Mouse (Mus musculus) heart, postnatal 0 days (tissue): ENCODE measurements at regions not wholly inside any gene's neighbourhood (a gene's known extent, or its start where the extent isn't known, plus 50 kb on each side); places are given as distances from the start of the nearest gene placed in this dataset.

Experiments
- ATAC-seq: fragments of 200-750 bp; cut with Nextera tagmentation; 2 replicates; pipeline ENCODE4 v1.8.0; 2017; ENCODE audit warnings: low read depth, moderate number of reproducible peaks, moderate library complexity; ENCODE audit not compliant: insufficient read depth
- DNase-seq: peaks from one replicate; pipeline ENCODE4 v3.0.0-alpha.2; 2016; ENCODE audit warnings: low spot score
- H3K27ac ChIP-seq: fragments of 300-500 bp; sonication (generic); 2 replicates; pipeline ENCODE4 v1.5.1; 2014; ENCODE audit warnings: low read depth, mild to moderate bottlenecking
- H3K27me3 ChIP-seq: fragments of 300-500 bp; sonication (generic); 2 replicates; pipeline ENCODE4 v1.6.1; 2014; ENCODE audit warnings: low read length, mixed read lengths; ENCODE audit not compliant: control insufficient read depth, insufficient read depth
- H3K36me3 ChIP-seq: fragments of 300-500 bp; sonication (generic); replicated peaks from 2 replicates; pipeline ENCODE4 v1.6.1; 2014; ENCODE audit warnings: low read length, mixed read lengths; ENCODE audit not compliant: control insufficient read depth, insufficient read depth
- H3K4me1 ChIP-seq: fragments of 300-500 bp; sonication (generic); 2 replicates; pipeline ENCODE4 v1.6.1; 2014; ENCODE audit warnings: antibody characterized with exemption; ENCODE audit not compliant: control insufficient read depth, insufficient read depth
- H3K4me2 ChIP-seq: fragments of 300-500 bp; sonication (generic); 2 replicates; pipeline ENCODE4 v1.6.1; 2014; ENCODE audit warnings: low read depth, mild to moderate bottlenecking, low read length, moderate library complexity
- H3K4me3 ChIP-seq: fragments of 300-500 bp; sonication (generic); 2 replicates; pipeline ENCODE4 v1.5.1; 2014; ENCODE audit warnings: low read depth, low read length
- H3K9ac ChIP-seq: fragments of 300-500 bp; sonication (generic); replicated peaks from 2 replicates; pipeline ENCODE4 v1.6.1; 2014; ENCODE audit warnings: low read depth, low read length, mixed read lengths
- H3K9me3 ChIP-seq: fragments of 300-500 bp; sonication (generic); replicated peaks from 2 replicates; pipeline ENCODE4 v1.6.1; 2016; ENCODE audit warnings: low read length; ENCODE audit not compliant: control insufficient read depth
- CTCF ChIP-seq: IDR thresholded peaks from 2 replicates; pipeline ENCODE4 v1.5.1; 2016; ENCODE audit warnings: antibody characterized with exemption, control low read depth, low read depth
- EP300 ChIP-seq: IDR thresholded peaks from 2 replicates; pipeline ENCODE4 v1.6.1; 2016; ENCODE audit warnings: antibody characterized with exemption, low read depth
- WGBS: fragments of 180-500 bp; shearing (Covaris S2); extraction: QIAGEN DNeasy Blood & Tissue Kit; methylation state at CpG from one replicate; pipeline ENCODE4 v1.1.7; 2014; 5-methylcytosine and 5-hydroxymethylcytosine counted together

DNA sequence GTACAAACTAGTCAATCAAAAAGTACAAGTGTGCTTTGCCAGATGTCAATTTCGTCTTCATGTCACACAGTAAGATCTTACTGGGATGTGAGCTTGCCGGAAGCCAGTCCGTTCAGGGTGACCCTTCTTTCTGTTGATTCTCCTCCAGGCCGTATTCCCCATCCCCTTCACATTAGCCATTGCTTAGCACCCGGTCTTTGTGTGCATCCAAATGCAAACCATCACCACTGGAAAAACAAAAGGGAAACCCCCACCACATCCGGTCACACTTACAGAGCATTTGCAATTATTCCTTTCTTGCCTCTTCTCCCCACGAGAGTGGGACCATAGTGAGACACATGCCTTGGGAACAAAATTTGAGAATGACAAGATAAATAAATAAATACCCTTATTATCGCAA lies 616.2 kb upstream of the Gm10131 start:
- DNase-seq (no peak), ATAC-seq (no peak)
- no peak overlapping the region for H3K27ac ChIP-seq
- WGBS = 74% methylated on average over 8 of the region's 8 CpGs
- no peak overlapping the region for H3K4me2 ChIP-seq
- H3K36me3 ChIP-seq = no peaks in the 10 kb centered on the region
- H3K4me3 ChIP-seq = no peak overlapping the region
- H3K9ac ChIP-seq = no peak overlapping the region
- no peaks in the 10 kb centered on the region for H3K9me3 ChIP-seq
- no peaks in the 10 kb centered on the region for H3K4me1 ChIP-seq
- H3K27me3 ChIP-seq = peaks cover 9% of the 10 kb centered on the region; the same call in 1 of the 2 replicates
- TF ChIP-seq CTCF = no peak
- no peak for TF ChIP-seq EP300

DNA sequence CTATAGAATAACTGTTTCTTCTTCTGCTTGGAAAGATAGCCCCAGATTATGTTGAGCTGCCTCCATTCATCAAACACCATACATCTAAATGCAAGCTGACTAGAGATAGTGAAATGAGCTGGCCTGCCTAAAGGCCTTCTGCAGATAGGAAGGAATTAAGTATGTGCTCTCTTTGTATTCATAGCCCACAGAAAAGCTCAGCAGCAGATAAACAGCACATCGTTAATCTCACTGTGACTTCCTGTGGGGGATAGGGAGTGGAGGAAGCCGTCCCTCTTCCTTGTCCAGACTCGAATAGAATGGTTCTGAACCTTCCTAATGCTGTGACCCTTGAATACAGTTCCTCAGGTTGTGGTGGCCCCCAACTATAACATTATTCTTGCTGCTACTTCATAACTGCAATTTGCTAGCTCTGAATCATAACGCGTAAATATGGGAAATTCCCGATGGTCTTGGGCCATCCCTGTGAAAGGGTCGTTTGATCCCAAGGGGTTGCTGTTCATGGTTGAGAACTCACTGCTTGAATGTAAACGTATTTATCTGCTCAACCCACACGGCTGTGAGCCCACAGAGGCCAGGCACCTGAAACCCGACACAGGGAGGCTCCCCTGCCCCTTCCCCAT lies 614.7 kb upstream of the Gm10131 start:
- WGBS = 48% methylated on average over 10 of the region's 10 CpGs
- Histone ChIP-seq H3K9ac (no peak overlapping the region), H3K4me2 (no peak overlapping the region), H3K36me3 (no peaks in the 10 kb centered on the region), H3K27me3 (peaks cover 6% of the 10 kb centered on the region; the same call in 1 of the 2 replicates), H3K9me3 (no peaks in the 10 kb centered on the region), H3K4me1 (no peaks in the 10 kb centered on the region), H3K27ac (no peak overlapping the region), H3K4me3 (no peak overlapping the region)
- no peak for TF ChIP-seq CTCF
- DNase-seq (no peak), ATAC-seq (no peak)

DNA sequence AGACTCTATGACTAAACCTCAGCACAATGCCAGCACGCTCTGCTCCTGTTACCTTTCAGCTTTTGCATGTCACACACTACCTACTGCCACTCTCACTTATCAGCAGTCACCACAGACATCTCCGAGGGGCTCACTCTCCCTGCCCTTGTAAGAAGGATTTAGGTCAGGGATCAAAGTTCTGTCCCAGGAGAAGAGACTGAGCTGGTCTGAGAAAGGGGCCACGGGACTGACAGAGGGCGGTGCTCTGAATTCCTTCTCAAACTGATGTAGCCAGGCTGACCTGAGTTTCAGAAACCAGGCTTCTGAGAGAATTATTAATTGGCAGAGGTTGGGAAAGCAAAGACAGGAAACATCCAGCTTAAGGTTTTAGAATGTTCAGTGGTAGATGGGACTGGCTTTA lies 614.0 kb upstream of the Gm10131 start:
- 34% methylated on average over 4 of the region's 4 CpGs for whole genome bisulfite sequencing
- Histone ChIP-seq H3K4me1 (no peaks in the 10 kb centered on the region), H3K27ac (no peak overlapping the region), H3K36me3 (no peaks in the 10 kb centered on the region), H3K9ac (no peak overlapping the region), H3K27me3 (no peaks in the 10 kb centered on the region), H3K9me3 (no peaks in the 10 kb centered on the region), H3K4me3 (no peak overlapping the region), H3K4me2 (no peak overlapping the region)
- no peak for DNase-seq
- TF ChIP-seq EP300 (no peak), CTCF (no peak)
- ATAC-seq = no peak

DNA sequence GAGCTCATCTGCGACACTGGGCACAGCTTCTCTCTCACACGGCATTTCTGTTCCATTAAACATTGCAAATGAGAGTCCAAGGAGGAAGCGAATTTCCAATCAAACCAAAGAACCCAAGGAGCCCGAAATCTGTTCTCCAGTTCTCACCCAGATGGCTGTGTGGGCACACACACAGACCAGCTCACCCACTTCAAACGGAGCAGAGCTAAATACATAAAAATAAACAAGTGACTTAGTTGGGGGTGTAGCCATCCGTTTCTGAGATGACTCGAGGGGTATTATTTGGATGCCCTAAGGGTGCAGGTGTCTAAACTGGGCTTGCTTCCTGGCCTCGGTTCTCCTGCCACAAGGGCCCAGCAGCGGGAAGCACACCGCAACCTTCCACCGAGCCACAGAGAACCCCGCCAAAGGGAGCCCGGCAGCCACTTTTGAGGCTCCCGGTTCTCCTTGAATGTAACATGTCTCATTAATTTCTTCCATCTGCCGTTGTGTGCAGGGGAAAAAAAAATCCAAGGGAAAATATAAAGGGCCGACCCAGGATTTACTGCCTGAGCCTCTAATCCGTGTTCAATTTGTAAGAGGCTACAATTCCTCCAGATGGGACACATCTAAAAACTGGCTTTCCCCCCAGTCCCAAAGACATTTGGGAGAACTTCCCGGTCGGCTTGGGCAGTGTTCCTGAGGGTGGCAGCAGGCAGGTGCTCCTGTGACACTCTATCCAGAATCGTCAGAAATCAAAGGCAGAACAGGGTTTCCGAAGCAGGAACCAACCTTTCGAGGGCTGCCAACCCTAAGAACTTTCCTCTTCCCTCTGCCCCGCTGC lies 598.6 kb upstream of the Gm10131 start:
- WGBS = 86% methylated on average over 23 of the region's 23 CpGs
- no peak overlapping the region for H3K27ac ChIP-seq

DNA sequence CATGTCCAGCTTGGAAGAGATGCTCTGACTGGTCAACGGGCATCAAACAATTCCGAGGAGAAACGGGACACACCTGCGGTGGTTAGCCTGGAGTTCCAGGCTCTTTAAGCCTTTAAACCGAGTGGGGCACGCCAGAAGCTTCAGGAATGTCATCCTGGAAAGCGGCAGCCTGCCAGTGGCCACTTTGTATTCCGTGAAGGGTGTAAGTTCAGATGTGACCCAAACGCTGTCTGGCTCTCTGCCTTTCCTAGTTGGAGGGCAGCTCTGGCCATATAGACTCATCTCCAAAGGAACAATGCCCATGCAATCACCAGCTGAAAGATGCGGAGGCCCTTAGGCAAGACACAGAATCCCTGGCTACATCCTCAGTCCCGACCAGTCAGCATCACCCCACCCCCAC lies 597.8 kb upstream of the Gm10131 start:
- Histone ChIP-seq H3K27ac (no peak overlapping the region), H3K36me3 (no peaks in the 10 kb centered on the region), H3K9me3 (no peaks in the 10 kb centered on the region), H3K27me3 (0 out of 2 replicates have a peak, but pooled peaks cover 8% of the 10 kb centered on the region), H3K9ac (no peak overlapping the region), H3K4me1 (peaks cover 14% of the 10 kb centered on the region), H3K4me3 (no peak overlapping the region), H3K4me2 (no peak overlapping the region)
- peak; percentile 40 for DNase-seq
- TF ChIP-seq CTCF (no peak), EP300 (no peak)
- 31% methylated on average over 11 of the region's 11 CpGs for WGBS
- ATAC-seq = peak; percentile 66

More for the DNA sequence above, 598.6 kb upstream of the Gm10131 start:
- H3K4me1 ChIP-seq = peaks cover 14% of the 10 kb centered on the region
- 0 out of 2 replicates have a peak, but pooled peaks cover 8% of the 10 kb centered on the region for H3K27me3 ChIP-seq
- H3K36me3 ChIP-seq = no peaks in the 10 kb centered on the region
- no peaks in the 10 kb centered on the region for H3K9me3 ChIP-seq
- no peak for DNase-seq
- TF ChIP-seq CTCF = no peak
- H3K4me2 ChIP-seq = no peak overlapping the region
- H3K9ac ChIP-seq = no peak overlapping the region
- ATAC-seq = no peak
- no peak overlapping the region for H3K4me3 ChIP-seq

DNA sequence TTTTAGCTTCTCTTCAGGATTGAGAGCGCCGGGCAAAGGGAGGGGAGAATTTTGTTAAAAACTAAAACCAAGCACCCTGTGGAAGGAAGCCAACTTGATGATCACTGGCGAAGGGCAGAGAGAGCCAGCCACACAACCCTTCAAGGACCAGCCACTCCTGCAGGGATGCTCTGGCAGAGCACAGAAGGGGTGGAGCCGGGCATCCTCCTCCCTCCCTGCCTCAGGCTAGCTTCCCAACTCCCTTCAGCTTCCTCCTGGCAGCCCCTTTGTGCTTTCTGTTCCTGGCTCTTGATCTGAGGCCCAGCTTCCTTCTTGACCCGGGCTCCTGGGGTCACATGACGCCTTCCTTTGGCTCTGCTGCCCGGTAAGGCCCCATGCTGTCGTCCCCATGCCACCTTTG lies 591.8 kb upstream of the Gm10131 start:
- no peak overlapping the region for H3K27ac ChIP-seq
- H3K36me3 ChIP-seq = no peaks in the 10 kb centered on the region
- WGBS = 43% methylated on average over 8 of the region's 8 CpGs
- H3K4me2 ChIP-seq = no peak overlapping the region
- no peak overlapping the region for H3K4me3 ChIP-seq
- ATAC-seq (no peak), DNase-seq (no peak)
- H3K27me3 ChIP-seq = no peaks in the 10 kb centered on the region
- H3K9me3 ChIP-seq = no peaks in the 10 kb centered on the region
- H3K4me1 ChIP-seq = peaks cover 5% of the 10 kb centered on the region; the same call in 1 of the 2 replicates
- no peak overlapping the region for H3K9ac ChIP-seq
- TF ChIP-seq EP300 = no peak
- TF ChIP-seq CTCF = no peak
